Mouse (Mus musculus): ENCODE measurements at regions not wholly inside any gene's neighbourhood (a gene's known extent, or its start where the extent isn't known, plus 50 kb on each side); places are given as distances from the start of the nearest gene placed in this dataset.

GRCm38 (mm10) chr10:37342675-37343074 is 204.0 kb upstream of the Marcks start:
- TF ChIP-seq CHD1 (IDR thresholded peaks at IDR 0.05; ENCODE audit: low read depth, low read length) (no peak), ZNF384 (IDR thresholded peaks at IDR 0.05; ENCODE audit: low read depth, low read length) (no peak), SMC3 (IDR thresholded peaks at IDR 0.05; ENCODE audit: low read depth, low read length) (no peak), MYB (IDR thresholded peaks at IDR 0.05; ENCODE audit: low read depth, low read length) (no peak), GABPA (IDR thresholded peaks at IDR 0.05; ENCODE audit: low read depth, low read length) (no peak), POLR2A (IDR thresholded peaks at IDR 0.05; ENCODE audit: control insufficient read depth in 1 of 2, insufficient read depth in 1 of 2, low read depth in 1 of 2, low read length in 2 of 2, poor library complexity in 1 of 2) (no peak), USF2 (IDR thresholded peaks at IDR 0.05; ENCODE audit: borderline replicate concordance in 1 of 2, insufficient read depth in 1 of 2, low read depth in 1 of 2, low read length in 2 of 2) (no peak), CTCF (IDR thresholded peaks at IDR 0.05 in 2 of 3, conservative IDR thresholded peaks at IDR 0.05 in 1 of 3; ENCODE audit: control insufficient read depth in 1 of 3, insufficient read depth in 1 of 3, low read depth in 2 of 3, low read length in 3 of 3, poor library complexity in 1 of 3, severe bottlenecking in 1 of 3) (no peak), MEF2A (IDR thresholded peaks at IDR 0.05; ENCODE audit: extremely low read depth, insufficient replicate concordance, low read depth, low read length, poor library complexity, severe bottlenecking) (no peak), E2F4 (IDR thresholded peaks at IDR 0.05; ENCODE audit: borderline replicate concordance, low read depth, low read length) (no peak), HCFC1 (IDR thresholded peaks at IDR 0.05; ENCODE audit: low read depth, low read length) (no peak), ZC3H11A (IDR thresholded peaks at IDR 0.05; ENCODE audit: low read depth, low read length) (no peak)
